In genomic region chr10:56106333-56106995, GRCm38 (mm10) we compare ENCODE assay signal across 7 mouse cellular contexts. TPM values are rescaled to one million over a fixed set of nuclear protein-coding genes. Genes with fewer than 3 reads are reported as not detected.
DNase-seq lines count a peak whose midpoint lies in the region; ATAC-seq and TF ChIP-seq lines count a peak whose summit lies in the region.

Gene Msl3l2 (plus strand): TSS chr10:56106917.

- peak within 1 kb of the TSS; percentile 34 for H3K4me2 ChIP-seq in embryonic facial prominence, embryonic 12.5 days (replicated peaks)
- peak within 1 kb of the TSS; percentile 31 for H3K4me2 ChIP-seq in midbrain, embryonic 12.5 days (replicated peaks)

- TF ChIP-seq POLR2A in small intestine, adult 2 months (IDR thresholded peaks at IDR 0.05; ENCODE audit: low read depth, low read length), result no peak

- no peak for ATAC-seq in embryonic facial prominence, embryonic 12.5 days (ENCODE audit: insufficient number of reproducible peaks, insufficient read depth, low FRiP score, low TSS enrichment)
- peak; percentile 76 for ATAC-seq in midbrain, embryonic 12.5 days (ENCODE audit: low FRiP score, low read depth)

- no peaks in the 10 kb centered on the region for H3K9me3 ChIP-seq in embryonic facial prominence, embryonic 12.5 days
- no peaks in the 10 kb centered on the region for H3K9me3 ChIP-seq in limb, embryonic 10.5 days (replicated peaks)
- no peaks in the 10 kb centered on the region for H3K9me3 ChIP-seq in midbrain, embryonic 12.5 days

- H3K4me3 ChIP-seq in embryonic facial prominence, embryonic 12.5 days, result peak within 1 kb of the TSS; percentile 25
- peak within 1 kb of the TSS; percentile 33 for H3K4me3 ChIP-seq in limb, embryonic 10.5 days
- H3K4me3 ChIP-seq in midbrain, embryonic 12.5 days, result peak within 1 kb of the TSS; percentile 12; the same call in 1 of the 2 replicates
- peak within 1 kb of the TSS; percentile 59 for H3K4me3 ChIP-seq in small intestine, adult 2 months (ENCODE audit: low read depth, low read length)

- H3K9ac ChIP-seq in embryonic facial prominence, embryonic 12.5 days, result peak within 1 kb of the TSS; percentile 24; the same call in 1 of the 2 replicates
- H3K9ac ChIP-seq in midbrain, embryonic 12.5 days (replicated peaks), result no peak within 1 kb of the TSS

- peak; percentile 58 to 90 for DNase-seq in adrenal gland, postnatal 4 days (ENCODE audit: low spot score in 2 of 2)
- DNase-seq in heart, adult 18-20 months, result peak; percentile 93 to 94
- peak; percentile 76 for DNase-seq in kidney, adult 18-20 months
- DNase-seq in limb, embryonic 10.5 days (ENCODE audit: low spot score), result peak; percentile 78

- no peaks in the 10 kb centered on the region; the same call in 1 of the 2 replicates for H3K4me1 ChIP-seq in embryonic facial prominence, embryonic 12.5 days
- H3K4me1 ChIP-seq in limb, embryonic 10.5 days, result peaks cover 8% of the 10 kb centered on the region; the same call in 1 of the 2 replicates
- H3K4me1 ChIP-seq in midbrain, embryonic 12.5 days, result 0 out of 2 replicates have a peak, but pooled peaks cover 6% of the 10 kb centered on the region
- no peaks in the 10 kb centered on the region for H3K4me1 ChIP-seq in small intestine, adult 2 months (ENCODE audit: control insufficient read depth, insufficient read depth, insufficient read length, low read length)

- H3K36me3 ChIP-seq in embryonic facial prominence, embryonic 12.5 days, result no peaks in the 10 kb centered on the region
- H3K36me3 ChIP-seq in limb, embryonic 10.5 days, result no peaks in the 10 kb centered on the region
- no peaks in the 10 kb centered on the region for H3K36me3 ChIP-seq in midbrain, embryonic 12.5 days
- 0 out of 2 replicates have a peak, but pooled peaks cover 1% of the 10 kb centered on the region for H3K36me3 ChIP-seq in small intestine, adult 2 months (ENCODE audit: control insufficient read depth, insufficient read depth, low read length)

- WGBS in embryonic facial prominence, embryonic 12.5 days, result 33% methylated on average over 18 of the region's 18 CpGs
- WGBS in limb, embryonic 10.5 days, result 21% methylated on average over 18 of the region's 18 CpGs
- 32% methylated on average over 18 of the region's 18 CpGs for WGBS in midbrain, embryonic 12.5 days
- 31% methylated on average over 18 of the region's 18 CpGs for WGBS in small intestine, adult 2 months

- peak; percentile 74; the same call in 1 of the 2 replicates for TF ChIP-seq CTCF in small intestine, adult 2 months (IDR thresholded peaks at IDR 0.05; ENCODE audit: extremely low read depth, insufficient read length, insufficient replicate concordance, low read depth, low read length)

- H3K27ac ChIP-seq in embryonic facial prominence, embryonic 12.5 days, result 0 out of 2 replicates have a peak within 1 kb of the TSS, but pooled peaks have one; percentile 41
- H3K27ac ChIP-seq in limb, embryonic 10.5 days, result peak within 1 kb of the TSS; percentile 83
- no peak within 1 kb of the TSS for H3K27ac ChIP-seq in midbrain, embryonic 12.5 days (replicated peaks)
- H3K27ac ChIP-seq in small intestine, adult 2 months (ENCODE audit: insufficient read depth, low read depth, low read length), result no peak within 1 kb of the TSS

- no peaks in the 10 kb centered on the region for H3K27me3 ChIP-seq in embryonic facial prominence, embryonic 12.5 days
- no peaks in the 10 kb centered on the region for H3K27me3 ChIP-seq in limb, embryonic 10.5 days (ENCODE audit: low read depth, poor library complexity, severe bottlenecking)
- H3K27me3 ChIP-seq in midbrain, embryonic 12.5 days, result no peaks in the 10 kb centered on the region
- no peaks in the 10 kb centered on the region for H3K27me3 ChIP-seq in small intestine, adult 2 months (ENCODE audit: control insufficient read depth, insufficient read depth, low read length)

RNA-seq across cellular contexts. Expression of gene Msl3l2, which starts in this region (rescaled TPM):
- 10 to 100 TPM; 13.2 to 16.7 TPM for total RNA-seq in adrenal gland, postnatal 4 days (2021)
- 12.3 and 13.7 TPM in 2 replicates for polyA plus RNA-seq in embryonic facial prominence, embryonic 12.5 days (2016; fragmentation: Nextera tagmentation; extraction: Ambion mirVana)
- 1 to 10 TPM; 1.8 to 2.3 TPM for total RNA-seq in heart, adult 18-20 months (2021)
- 7.1 and 7.8 TPM in 2 replicates for polyA plus RNA-seq in limb, embryonic 10.5 days (2016; fragmentation: Nextera tagmentation; extraction: Ambion mirVana)
- polyA plus RNA-seq in midbrain, embryonic 12.5 days (2016; fragmentation: Nextera tagmentation; extraction: Ambion mirVana), result 11.4 and 11.5 TPM in 2 replicates
- 1.4 and 1.7 TPM in 2 replicates for polyA plus RNA-seq in small intestine, adult 2 months (2012; rRNA removed)

Comparison
In these comparisons a context has a peak if more than half of its experiments do, and no peak if none do; other contexts are left out.
1. RNA of gene Msl3l2 (total RNA-seq): 13.2 to 16.7 TPM in adrenal gland, postnatal 4 days; 1.8 to 2.3 TPM in heart, adult 18-20 months; every median in the first group is over 4 times any median in the second.
2. H3K27ac ChIP-seq: peak in embryonic facial prominence, embryonic 12.5 days (single experiment) and limb, embryonic 10.5 days (single experiment); none in midbrain, embryonic 12.5 days (single experiment) and small intestine, adult 2 months (single experiment).
3. Peak in every context shown above with its lines, with median percentiles within 50 percentile points of each other: DNase-seq and H3K4me3 ChIP-seq.